Mouse (Mus musculus): ENCODE data around the gene Gm20388.

The Gm20388 gene

GRCm38 (mm10) chr8:121462092-121462491 is 1551.5 kb downstream of the Gm20388 start:
- no peak for DNase-seq (ENCODE audit: low spot score)

GRCm38 (mm10) chr8:121468083-121469071 is 1557.7 kb downstream of the Gm20388 start:
- peak; percentile 19 for DNase-seq (ENCODE audit: low spot score)

GRCm38 (mm10) chr8:121474161-121474897 is 1563.7 kb downstream of the Gm20388 start:
- DNase-seq (ENCODE audit: low spot score): no peak

GRCm38 (mm10) chr8:121474898-121475284 is 1564.2 kb downstream of the Gm20388 start:
- no peak for DNase-seq (ENCODE audit: low spot score)

GRCm38 (mm10) chr8:121477851-121478547 is 1567.4 kb downstream of the Gm20388 start:
- DNase-seq (ENCODE audit: low spot score): no peak

GRCm38 (mm10) chr8:121479144-121479543 is 1568.5 kb downstream of the Gm20388 start:
- no peak for DNase-seq (ENCODE audit: low spot score)

GRCm38 (mm10) chr8:121480411-121481031 is 1569.9 kb downstream of the Gm20388 start:
- DNase-seq (ENCODE audit: low spot score): no peak

- no peak for DNase-seq (ENCODE audit: low spot score)
These were observed 1573.6 kb downstream of the Gm20388 start for GRCm38 (mm10) chr8:121484072-121484782.

GRCm38 (mm10) chr8:121491633-121492032 is 1581.0 kb downstream of the Gm20388 start:
- no peak for DNase-seq (ENCODE audit: low spot score)

- no peak for DNase-seq (ENCODE audit: low spot score)
These were observed 1587.0 kb downstream of the Gm20388 start for GRCm38 (mm10) chr8:121497621-121498020.

- no peak for DNase-seq (ENCODE audit: low spot score)
These were observed 1601.1 kb downstream of the Gm20388 start for GRCm38 (mm10) chr8:121511751-121512150.

GRCm38 (mm10) chr8:121513429-121513828 is 1602.8 kb downstream of the Gm20388 start:
- peak; percentile 80 for DNase-seq (ENCODE audit: low spot score)

GRCm38 (mm10) chr8:121525111-121525818 is 1614.6 kb downstream of the Gm20388 start:
- DNase-seq (ENCODE audit: low spot score): no peak

- no peak for DNase-seq (ENCODE audit: low spot score)
These were observed 1616.3 kb downstream of the Gm20388 start for GRCm38 (mm10) chr8:121526811-121527550.

GRCm38 (mm10) chr8:121527751-121528150 is 1617.1 kb downstream of the Gm20388 start:
- DNase-seq (ENCODE audit: low spot score): no peak

GRCm38 (mm10) chr8:121528790-121529189 is 1618.1 kb downstream of the Gm20388 start:
- no peak for DNase-seq (ENCODE audit: low spot score)

- no peak for DNase-seq (ENCODE audit: low spot score)
These were observed 1620.0 kb downstream of the Gm20388 start for GRCm38 (mm10) chr8:121530639-121531038.

GRCm38 (mm10) chr8:121532381-121532780 is 1621.7 kb downstream of the Gm20388 start:
- no peak for DNase-seq (ENCODE audit: low spot score)

- peak; percentile 2 for DNase-seq (ENCODE audit: low spot score)
These were observed 1631.2 kb downstream of the Gm20388 start for GRCm38 (mm10) chr8:121541862-121542261.

- DNase-seq (ENCODE audit: low spot score): no peak
These were observed 1632.3 kb downstream of the Gm20388 start for GRCm38 (mm10) chr8:121542901-121543300.
